Mouse (Mus musculus) megakaryocyte, embryonic 14.5 days (primary cell): ENCODE results near the gene Gm2042.
"Not testable (repeated sequence)": the region's sequence is repeated elsewhere in the genome, so short reads cannot be mapped to it uniquely, and the experiment has no call there.

ENCODE experiments used
- FLI1 ChIP-seq: IDR thresholded peaks from 2 replicates; pipeline ENCODE4 v1.6.1; 2012; ENCODE audit warnings: low read length, inconsistent platforms, mixed read lengths
- GATA1 ChIP-seq: IDR thresholded peaks from 3 replicates; pipeline ENCODE4 v1.6.1; 2012; ENCODE audit warnings: mixed read lengths, low read length, inconsistent platforms, borderline replicate concordance

DNA sequence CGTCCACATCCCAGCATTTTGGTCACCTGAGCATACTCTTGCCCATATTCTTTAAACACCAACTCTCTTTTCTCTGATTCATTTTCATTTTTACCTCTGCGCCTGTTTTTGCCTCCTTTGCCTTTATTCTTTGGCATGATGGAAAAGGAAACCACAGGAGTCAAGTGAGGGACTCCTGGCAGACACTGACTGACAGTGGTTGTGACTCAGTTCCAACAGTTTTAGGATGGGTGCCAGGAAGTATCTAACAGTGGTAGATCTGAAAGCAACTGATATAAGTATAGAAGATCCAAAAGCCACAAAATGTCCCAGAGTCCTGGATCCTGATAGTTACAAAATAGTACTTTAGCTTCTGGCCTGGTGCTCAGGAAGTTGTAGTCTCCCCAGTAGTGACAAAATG is 34.2 kb upstream of the Gm2042 start, which contains the start of gene Gm2035:
- TF ChIP-seq GATA1, FLI1: not testable (repeated sequence)
